Mouse (Mus musculus): ENCODE measurements at regions not wholly inside any gene's neighbourhood (a gene's known extent, or its start where the extent isn't known, plus 50 kb on each side); places are given as distances from the start of the nearest gene placed in this dataset.

- in situ Hi-C loops (cut with MboI): no loop called here
Observed at GRCm38 (mm10) chr2:178997921-178998320, 444.3 kb upstream of the Cdh4 start.

GRCm38 (mm10) chr2:179000448-179001081 is 441.7 kb upstream of the Cdh4 start:
- in situ Hi-C loops (cut with MboI): no loop called here

- in situ Hi-C loops (cut with MboI): no loop called here
Observed at GRCm38 (mm10) chr2:179007766-179008165, 434.5 kb upstream of the Cdh4 start.

GRCm38 (mm10) chr2:179013891-179014593 is 428.2 kb upstream of the Cdh4 start:
- in situ Hi-C loops (cut with MboI): no loop called here

- in situ Hi-C loops (cut with MboI): no loop called here
Observed at GRCm38 (mm10) chr2:179022675-179023194, 419.5 kb upstream of the Cdh4 start.

GRCm38 (mm10) chr2:179024225-179024624 is 418.0 kb upstream of the Cdh4 start:
- in situ Hi-C loops (cut with MboI): no loop called here

GRCm38 (mm10) chr2:179033171-179033570 is 409.1 kb upstream of the Cdh4 start:
- in situ Hi-C loops (cut with MboI): no loop called here

GRCm38 (mm10) chr2:179035446-179035845 is 406.8 kb upstream of the Cdh4 start:
- in situ Hi-C loops (cut with MboI): no loop called here

GRCm38 (mm10) chr2:179039697-179040096 is 402.5 kb upstream of the Cdh4 start:
- in situ Hi-C loops (cut with MboI): no loop called here

GRCm38 (mm10) chr2:179043671-179044070 is 398.6 kb upstream of the Cdh4 start:
- in situ Hi-C loops (cut with MboI): no loop called here

- in situ Hi-C loops (cut with MboI): no loop called here
Observed at GRCm38 (mm10) chr2:179045361-179045760, 396.9 kb upstream of the Cdh4 start.

- in situ Hi-C loops (cut with MboI): no loop called here
Observed at GRCm38 (mm10) chr2:179054441-179054840, 387.8 kb upstream of the Cdh4 start.

- in situ Hi-C loops (cut with MboI): no loop called here
Observed at GRCm38 (mm10) chr2:179064616-179065015, 377.6 kb upstream of the Cdh4 start.

- in situ Hi-C loops (cut with MboI): no loop called here
Observed at GRCm38 (mm10) chr2:179069520-179069919, 372.7 kb upstream of the Cdh4 start.

- in situ Hi-C loops (cut with MboI): no loop called here
Observed at GRCm38 (mm10) chr2:179070346-179070745, 371.9 kb upstream of the Cdh4 start.

- in situ Hi-C loops (cut with MboI): no loop called here
Observed at GRCm38 (mm10) chr2:179080462-179081274, 361.6 kb upstream of the Cdh4 start.

GRCm38 (mm10) chr2:179086915-179087314 is 355.3 kb upstream of the Cdh4 start:
- in situ Hi-C loops (cut with MboI): no loop called here

- in situ Hi-C loops (cut with MboI): no loop called here
Observed at GRCm38 (mm10) chr2:179091480-179091879, 350.8 kb upstream of the Cdh4 start.

- in situ Hi-C loops (cut with MboI): no loop called here
Observed at GRCm38 (mm10) chr2:179093996-179094395, 348.2 kb upstream of the Cdh4 start.

- in situ Hi-C loops (cut with MboI): no loop called here
Observed at GRCm38 (mm10) chr2:179095981-179096380, 346.2 kb upstream of the Cdh4 start.

- in situ Hi-C loops (cut with MboI): no loop called here
Observed at GRCm38 (mm10) chr2:179096861-179097260, 345.4 kb upstream of the Cdh4 start.

GRCm38 (mm10) chr2:179099783-179100182 is 342.4 kb upstream of the Cdh4 start:
- in situ Hi-C loops (cut with MboI): no loop called here

- in situ Hi-C loops (cut with MboI): no loop called here
Observed at GRCm38 (mm10) chr2:179103114-179103513, 339.1 kb upstream of the Cdh4 start.
